Mouse (Mus musculus) liver, adult 2 months (tissue): ENCODE results near the gene Ap2m1. TPM values are rescaled to one million over a fixed set of nuclear protein-coding genes. Genes with fewer than 3 reads are reported as not detected.

ENCODE experiments used
- DNase-seq: peaks from one replicate; pipeline ENCODE4 v3.0.0-alpha.2; 2011; ENCODE audit warnings: low read depth, low spot score; ENCODE audit errors: extremely low read depth
- H3K27ac ChIP-seq: fragments of 200-500 bp; replicated peaks from 2 replicates; pipeline ENCODE4 v1.5.1; 2012; ENCODE audit warnings: low read depth, mild to moderate bottlenecking, control low read depth, inconsistent platforms, low read length; ENCODE audit not compliant: insufficient read depth
- H3K27me3 ChIP-seq: fragments of 200-500 bp; 2 replicates; pipeline ENCODE4 v1.6.1; 2012; ENCODE audit warnings: mild to moderate bottlenecking, moderate library complexity, low read length, inconsistent platforms; ENCODE audit not compliant: control insufficient read depth, insufficient read depth
- H3K36me3 ChIP-seq: fragments of 200-500 bp; 2 replicates; pipeline ENCODE4 v1.6.1; 2012; ENCODE audit warnings: low read length, inconsistent platforms; ENCODE audit not compliant: control insufficient read depth, insufficient read depth
- H3K4me1 ChIP-seq: fragments of 200-500 bp; 2 replicates; pipeline ENCODE4 v1.6.1; 2011; ENCODE audit warnings: low read length; ENCODE audit not compliant: control insufficient read depth, insufficient read depth
- H3K4me3 ChIP-seq: fragments of 200-500 bp; 2 replicates; pipeline ENCODE4 v1.5.1; 2011; ENCODE audit warnings: low read depth, mild to moderate bottlenecking, control low read depth, low read length, moderate library complexity; ENCODE audit not compliant: insufficient read depth
- H3K79me2 ChIP-seq: fragments of 200-500 bp; 2 replicates; pipeline ENCODE4 v1.6.1; 2012; ENCODE audit warnings: inconsistent platforms, mild to moderate bottlenecking, low read length, moderate library complexity; ENCODE audit not compliant: control insufficient read depth, insufficient read depth
- H3K9ac ChIP-seq: fragments of 200-500 bp; 2 replicates; pipeline ENCODE4 v1.6.1; 2012; ENCODE audit warnings: low read depth, mild to moderate bottlenecking, control low read depth, inconsistent platforms, low read length
- CTCF ChIP-seq: fragments of 200-500 bp; IDR thresholded peaks from 2 replicates; pipeline ENCODE4 v1.5.1; 2011; ENCODE audit warnings: low read depth, low read length, control low read depth
- POLR2A ChIP-seq: fragments of 200-500 bp; IDR thresholded peaks from 2 replicates; pipeline ENCODE4 v1.6.1; 2011; ENCODE audit warnings: low read length, control low read depth; ENCODE audit not compliant: insufficient read depth; ENCODE audit errors: extremely low read depth
- WGBS: fragments of 180-500 bp; shearing (Covaris S2); methylation state at CpG from one replicate; pipeline ENCODE4 v1.1.7; 2018; 5-methylcytosine and 5-hydroxymethylcytosine counted together
- polyA plus RNA-seq: library from polyadenylated mRNA; depleted of rRNA; stranded (reverse); fragments of >200 nt; gene quantifications from 2 replicates; pipeline ENCODE4 v1.2.3, GENCODE M21; 2012; rRNA removed
- total RNA-seq: library from RNA; depleted of rRNA; stranded (reverse); fragments of >200 nt; gene quantifications from 2 replicates; pipeline ENCODE4 v1.2.3, GENCODE M21; 2014; rRNA removed

Gene Ap2m1
- total and polyA plus RNA-seq, 2 experiments, result 151 to 343 TPM

- H3K79me2 ChIP-seq, result no peaks in the 10 kb centered on the region
- H3K27me3 ChIP-seq, result peaks cover 30% of the 10 kb centered on the region
- no peak for DNase-seq
- H3K9ac ChIP-seq, result no peak overlapping the region
- H3K4me3 ChIP-seq, result no peak overlapping the region
- H3K27ac ChIP-seq, result no peak overlapping the region
- H3K36me3 ChIP-seq, result no peaks in the 10 kb centered on the region
- WGBS, result 7% methylated on average over 48 of the region's 48 CpGs
- no peaks in the 10 kb centered on the region for H3K4me1 ChIP-seq
- no peak for TF ChIP-seq CTCF
- no peak for TF ChIP-seq POLR2A
Observed at GRCm38 (mm10) chr16:20591076-20591705, 55.9 kb downstream of the Ap2m1 start.

Other genes starting within 250 kb of the Ap2m1 start
- gene Parl, start 233.1 kb upstream of the Ap2m1 start, total RNA-seq, result 35.6 and 36.3 TPM in 2 replicates
- gene Parl, start 233.1 kb upstream of the Ap2m1 start, polyA plus RNA-seq, result 36.8 and 42.4 TPM in 2 replicates
- gene Cyp2ab1, start 210.1 kb upstream of the Ap2m1 start, total RNA-seq, result 0.13 TPM in 1 of 2 replicates, not detected in the other
- gene Cyp2ab1, start 210.1 kb upstream of the Ap2m1 start, polyA plus RNA-seq, result 0.07 TPM in 1 of 2 replicates, not detected in the other
- gene Abcc5, start 109.1 kb upstream of the Ap2m1 start, total RNA-seq, result 6.6 and 7.9 TPM in 2 replicates
- 4.3 and 7.7 TPM in 2 replicates for gene Abcc5, start 109.1 kb upstream of the Ap2m1 start, polyA plus RNA-seq
- gene Eif2b5, start 36.7 kb upstream of the Ap2m1 start, total RNA-seq, result 38.1 and 38.9 TPM in 2 replicates
- 19.2 and 19.3 TPM in 2 replicates for gene Eif2b5, start 36.7 kb upstream of the Ap2m1 start, polyA plus RNA-seq
- gene Dvl3, start 18.5 kb upstream of the Ap2m1 start, total RNA-seq, result 2.5 and 5.8 TPM in 2 replicates
- 11.6 and 15.0 TPM in 2 replicates for gene Dvl3, start 18.5 kb upstream of the Ap2m1 start, polyA plus RNA-seq
- 42.0 and 44.9 TPM in 2 replicates for gene Abcf3, start 13.1 kb downstream of the Ap2m1 start, total RNA-seq
- 29.5 and 48.5 TPM in 2 replicates for gene Abcf3, start 13.1 kb downstream of the Ap2m1 start, polyA plus RNA-seq
- not detected in 2 replicates for gene Vwa5b2, start 54.0 kb downstream of the Ap2m1 start, total RNA-seq
- not detected in 2 replicates for gene Vwa5b2, start 54.0 kb downstream of the Ap2m1 start, polyA plus RNA-seq
- 13.4 and 16.6 TPM in 2 replicates for gene Eef1akmt4, start 76.1 kb downstream of the Ap2m1 start, total RNA-seq
- gene Eef1akmt4, start 76.1 kb downstream of the Ap2m1 start, polyA plus RNA-seq, result 18.9 and 21.7 TPM in 2 replicates
- gene Gm49333, start 76.1 kb downstream of the Ap2m1 start, total RNA-seq, result not detected in 2 replicates
- gene Gm49333, start 76.1 kb downstream of the Ap2m1 start, polyA plus RNA-seq, result not detected in 2 replicates
- gene Alg3, start 76.3 kb downstream of the Ap2m1 start, total RNA-seq, result 6.5 and 10.1 TPM in 2 replicates
- gene Alg3, start 76.3 kb downstream of the Ap2m1 start, polyA plus RNA-seq, result 17.7 and 22.8 TPM in 2 replicates
- gene Camk2n2, start 85.8 kb downstream of the Ap2m1 start, total RNA-seq, result 0.18 and 0.60 TPM in 2 replicates
- gene Camk2n2, start 85.8 kb downstream of the Ap2m1 start, polyA plus RNA-seq, result 2.3 and 5.2 TPM in 2 replicates
- not detected in 2 replicates for gene Ece2, start 94.3 kb downstream of the Ap2m1 start, total RNA-seq
- gene Ece2, start 94.3 kb downstream of the Ap2m1 start, polyA plus RNA-seq, result 0.04 TPM in 1 of 2 replicates, not detected in the other
- gene Psmd2, start 116.2 kb downstream of the Ap2m1 start, total RNA-seq, result 138 and 146 TPM in 2 replicates
- 85.0 and 92.8 TPM in 2 replicates for gene Psmd2, start 116.2 kb downstream of the Ap2m1 start, polyA plus RNA-seq
- gene Eif4g1, start 132.8 kb downstream of the Ap2m1 start, total RNA-seq, result 173 and 198 TPM in 2 replicates
- gene Eif4g1, start 132.8 kb downstream of the Ap2m1 start, polyA plus RNA-seq, result 400 and 438 TPM in 2 replicates
- gene Fam131a, start 157.8 kb downstream of the Ap2m1 start, total RNA-seq, result 0.37 and 0.60 TPM in 2 replicates
- gene Fam131a, start 157.8 kb downstream of the Ap2m1 start, polyA plus RNA-seq, result 0.56 and 0.99 TPM in 2 replicates
- gene Polr2h, start 182.2 kb downstream of the Ap2m1 start, total RNA-seq, result 18.1 and 19.2 TPM in 2 replicates
- gene Polr2h, start 182.2 kb downstream of the Ap2m1 start, polyA plus RNA-seq, result 9.1 and 9.5 TPM in 2 replicates
- 29.6 and 30.6 TPM in 2 replicates for gene Clcn2, start 182.3 kb downstream of the Ap2m1 start, total RNA-seq
- gene Clcn2, start 182.3 kb downstream of the Ap2m1 start, polyA plus RNA-seq, result 58.6 and 64.0 TPM in 2 replicates
- gene Chrd, start 197.6 kb downstream of the Ap2m1 start, total RNA-seq, result 3.0 and 3.4 TPM in 2 replicates
- 9.9 and 14.1 TPM in 2 replicates for gene Chrd, start 197.6 kb downstream of the Ap2m1 start, polyA plus RNA-seq
- 1.7 and 2.4 TPM in 2 replicates for gene Thpo, start 199.0 kb downstream of the Ap2m1 start, total RNA-seq
- gene Thpo, start 199.0 kb downstream of the Ap2m1 start, polyA plus RNA-seq, result 21.2 and 37.0 TPM in 2 replicates